Mouse (Mus musculus): ENCODE measurements around the gene Fhl2. TPM values are rescaled to one million over a fixed set of nuclear protein-coding genes. Genes with fewer than 3 reads are reported as not detected.

Gene Fhl2
- polyA plus RNA-seq, 1 experiment from 2014 or later = 58.4 TPM

GRCm38 (mm10) chr1:43223097-43223496 is 26.3 kb upstream of the Fhl2 start:
- no peak overlapping the region for H3K27ac ChIP-seq (ENCODE audit: low read length)
- WGBS = 86% methylated on average over 5 of the region's 5 CpGs
- no peak overlapping the region for H3K4me2 ChIP-seq (ENCODE audit: low read depth, low read length)
- peaks cover 6% of the 10 kb centered on the region; the same call in 1 of the 2 replicates for H3K4me1 ChIP-seq (ENCODE audit: control insufficient read depth, insufficient read depth, low read length)
- H3K9me3 ChIP-seq (ENCODE audit: control insufficient read depth, low read length) = no peaks in the 10 kb centered on the region
- H3K36me3 ChIP-seq (ENCODE audit: control insufficient read depth, insufficient read depth, low read length) = no peaks in the 10 kb centered on the region
- no peak overlapping the region for H3K9ac ChIP-seq (ENCODE audit: low read depth, low read length)
- no peak overlapping the region for H3K4me3 ChIP-seq (ENCODE audit: low read length)
- H3K27me3 ChIP-seq (replicated peaks; ENCODE audit: control insufficient read depth, insufficient read depth, low read length) = no peaks in the 10 kb centered on the region
- no peak for ATAC-seq

- Histone ChIP-seq H3K36me3 (ENCODE audit: control insufficient read depth, insufficient read depth, low read length) (no peaks in the 10 kb centered on the region), H3K27ac (ENCODE audit: low read length) (peak overlapping the region; percentile 51), H3K4me1 (ENCODE audit: control insufficient read depth, insufficient read depth, low read length) (peaks cover 6% of the 10 kb centered on the region; the same call in 1 of the 2 replicates), H3K9me3 (ENCODE audit: control insufficient read depth, low read length) (no peaks in the 10 kb centered on the region), H3K4me2 (ENCODE audit: low read depth, low read length) (no peak overlapping the region), H3K27me3 (replicated peaks; ENCODE audit: control insufficient read depth, insufficient read depth, low read length) (no peaks in the 10 kb centered on the region), H3K9ac (ENCODE audit: low read depth, low read length) (no peak overlapping the region), H3K4me3 (ENCODE audit: low read length) (no peak overlapping the region)
- WGBS = 63% methylated on average over 3 of the region's 3 CpGs
- ATAC-seq = no peak
Observed at GRCm38 (mm10) chr1:43218016-43218680, 21.4 kb upstream of the Fhl2 start.

- no peak overlapping the region for H3K4me3 ChIP-seq (ENCODE audit: low read length)
Observed at GRCm38 (mm10) chr1:43215601-43216000, 18.8 kb upstream of the Fhl2 start.

GRCm38 (mm10) chr1:43211274-43211673 is 14.5 kb upstream of the Fhl2 start:
- Histone ChIP-seq H3K9ac (ENCODE audit: low read depth, low read length) (no peak overlapping the region), H3K9me3 (ENCODE audit: control insufficient read depth, low read length) (no peaks in the 10 kb centered on the region), H3K27me3 (replicated peaks; ENCODE audit: control insufficient read depth, insufficient read depth, low read length) (no peaks in the 10 kb centered on the region), H3K27ac (ENCODE audit: low read length) (no peak overlapping the region), H3K4me2 (ENCODE audit: low read depth, low read length) (no peak overlapping the region), H3K4me1 (ENCODE audit: control insufficient read depth, insufficient read depth, low read length) (no peaks in the 10 kb centered on the region), H3K36me3 (ENCODE audit: control insufficient read depth, insufficient read depth, low read length) (no peaks in the 10 kb centered on the region), H3K4me3 (ENCODE audit: low read length) (no peak overlapping the region)
- 15% methylated on average over 1 of the region's 1 CpGs for WGBS
- ATAC-seq = no peak

More at GRCm38 (mm10) chr1:43215601-43216000, 18.8 kb upstream of the Fhl2 start:
- 51% methylated on average over 3 of the region's 3 CpGs for WGBS
- Histone ChIP-seq H3K9ac (ENCODE audit: low read depth, low read length) (no peak overlapping the region), H3K4me2 (ENCODE audit: low read depth, low read length) (no peak overlapping the region), H3K4me1 (ENCODE audit: control insufficient read depth, insufficient read depth, low read length) (peaks cover 6% of the 10 kb centered on the region; the same call in 1 of the 2 replicates), H3K27me3 (replicated peaks; ENCODE audit: control insufficient read depth, insufficient read depth, low read length) (no peaks in the 10 kb centered on the region), H3K36me3 (ENCODE audit: control insufficient read depth, insufficient read depth, low read length) (no peaks in the 10 kb centered on the region), H3K9me3 (ENCODE audit: control insufficient read depth, low read length) (no peaks in the 10 kb centered on the region), H3K27ac (ENCODE audit: low read length) (no peak overlapping the region)
- ATAC-seq = no peak

- Histone ChIP-seq H3K4me1 (ENCODE audit: control insufficient read depth, insufficient read depth, low read length) (no peaks in the 10 kb centered on the region), H3K4me2 (ENCODE audit: low read depth, low read length) (no peak overlapping the region), H3K9me3 (ENCODE audit: control insufficient read depth, low read length) (no peaks in the 10 kb centered on the region), H3K36me3 (ENCODE audit: control insufficient read depth, insufficient read depth, low read length) (no peaks in the 10 kb centered on the region), H3K27ac (ENCODE audit: low read length) (no peak overlapping the region), H3K27me3 (replicated peaks; ENCODE audit: control insufficient read depth, insufficient read depth, low read length) (no peaks in the 10 kb centered on the region), H3K4me3 (ENCODE audit: low read length) (no peak overlapping the region), H3K9ac (ENCODE audit: low read depth, low read length) (no peak overlapping the region)
- WGBS = 82% methylated on average over 9 of the region's 9 CpGs
- ATAC-seq = no peak
Observed at GRCm38 (mm10) chr1:43210285-43210684, 13.5 kb upstream of the Fhl2 start.

- H3K4me1 ChIP-seq (ENCODE audit: control insufficient read depth, insufficient read depth, low read length) = peaks cover 16% of the 10 kb centered on the region
- ATAC-seq = no peak
- H3K4me2 ChIP-seq (ENCODE audit: low read depth, low read length) = no peak overlapping the region
- no peaks in the 10 kb centered on the region for H3K9me3 ChIP-seq (ENCODE audit: control insufficient read depth, low read length)
- 97% methylated on average over 1 of the region's 1 CpGs for WGBS
- no peaks in the 10 kb centered on the region for H3K27me3 ChIP-seq (replicated peaks; ENCODE audit: control insufficient read depth, insufficient read depth, low read length)
- no peaks in the 10 kb centered on the region for H3K36me3 ChIP-seq (ENCODE audit: control insufficient read depth, insufficient read depth, low read length)
- H3K9ac ChIP-seq (ENCODE audit: low read depth, low read length) = no peak overlapping the region
- no peak overlapping the region for H3K4me3 ChIP-seq (ENCODE audit: low read length)
- H3K27ac ChIP-seq (ENCODE audit: low read length) = no peak overlapping the region
Observed at GRCm38 (mm10) chr1:43207147-43207546, 10.4 kb upstream of the Fhl2 start.

GRCm38 (mm10) chr1:43203282-43203681 is 6.5 kb upstream of the Fhl2 start:
- no peak overlapping the region for H3K9ac ChIP-seq (ENCODE audit: low read depth, low read length)
- H3K4me2 ChIP-seq (ENCODE audit: low read depth, low read length) = no peak overlapping the region
- no peaks in the 10 kb centered on the region for H3K36me3 ChIP-seq (ENCODE audit: control insufficient read depth, insufficient read depth, low read length)
- 20% methylated on average over 5 of the region's 5 CpGs for WGBS
- no peaks in the 10 kb centered on the region for H3K9me3 ChIP-seq (ENCODE audit: control insufficient read depth, low read length)
- peak overlapping the region; percentile 63 for H3K27ac ChIP-seq (ENCODE audit: low read length)
- no peak overlapping the region for H3K4me3 ChIP-seq (ENCODE audit: low read length)
- ATAC-seq = peak; percentile 76
- peaks cover 17% of the 10 kb centered on the region for H3K4me1 ChIP-seq (ENCODE audit: control insufficient read depth, insufficient read depth, low read length)
- no peaks in the 10 kb centered on the region for H3K27me3 ChIP-seq (replicated peaks; ENCODE audit: control insufficient read depth, insufficient read depth, low read length)

- Histone ChIP-seq H3K27ac (ENCODE audit: low read length) (no peak overlapping the region), H3K4me1 (ENCODE audit: control insufficient read depth, insufficient read depth, low read length) (peaks cover 17% of the 10 kb centered on the region), H3K9me3 (ENCODE audit: control insufficient read depth, low read length) (no peaks in the 10 kb centered on the region), H3K9ac (ENCODE audit: low read depth, low read length) (no peak overlapping the region), H3K4me2 (ENCODE audit: low read depth, low read length) (no peak overlapping the region), H3K4me3 (ENCODE audit: low read length) (no peak overlapping the region), H3K36me3 (ENCODE audit: control insufficient read depth, insufficient read depth, low read length) (no peaks in the 10 kb centered on the region), H3K27me3 (replicated peaks; ENCODE audit: control insufficient read depth, insufficient read depth, low read length) (no peaks in the 10 kb centered on the region)
- ATAC-seq = no peak
Observed at GRCm38 (mm10) chr1:43202226-43202625, 5.4 kb upstream of the Fhl2 start.

GRCm38 (mm10) chr1:43201796-43202195 is 5.0 kb upstream of the Fhl2 start:
- H3K27me3 ChIP-seq (replicated peaks; ENCODE audit: control insufficient read depth, insufficient read depth, low read length) = no peaks in the 10 kb centered on the region; the same call in 1 of the 2 replicates
- no peak overlapping the region for H3K4me3 ChIP-seq (ENCODE audit: low read length)
- no peaks in the 10 kb centered on the region for H3K36me3 ChIP-seq (ENCODE audit: control insufficient read depth, insufficient read depth, low read length)
- no peak overlapping the region for H3K4me2 ChIP-seq (ENCODE audit: low read depth, low read length)
- no peak overlapping the region for H3K9ac ChIP-seq (ENCODE audit: low read depth, low read length)
- H3K9me3 ChIP-seq (ENCODE audit: control insufficient read depth, low read length) = no peaks in the 10 kb centered on the region
- H3K27ac ChIP-seq (ENCODE audit: low read length) = no peak overlapping the region
- ATAC-seq = no peak
- 85% methylated on average over 2 of the region's 2 CpGs for WGBS
- H3K4me1 ChIP-seq (ENCODE audit: control insufficient read depth, insufficient read depth, low read length) = peaks cover 20% of the 10 kb centered on the region

GRCm38 (mm10) chr1:43199867-43200240 is 3.1 kb upstream of the Fhl2 start:
- no peak for ATAC-seq
- Histone ChIP-seq H3K4me2 (ENCODE audit: low read depth, low read length) (no peak overlapping the region), H3K27me3 (replicated peaks; ENCODE audit: control insufficient read depth, insufficient read depth, low read length) (no peaks in the 10 kb centered on the region; the same call in 1 of the 2 replicates), H3K4me1 (ENCODE audit: control insufficient read depth, insufficient read depth, low read length) (peaks cover 28% of the 10 kb centered on the region), H3K36me3 (ENCODE audit: control insufficient read depth, insufficient read depth, low read length) (no peaks in the 10 kb centered on the region), H3K9ac (ENCODE audit: low read depth, low read length) (no peak overlapping the region), H3K27ac (ENCODE audit: low read length) (no peak overlapping the region), H3K4me3 (ENCODE audit: low read length) (no peak overlapping the region), H3K9me3 (ENCODE audit: control insufficient read depth, low read length) (no peaks in the 10 kb centered on the region)
- WGBS = 62% methylated on average over 3 of the region's 3 CpGs
